Mouse (Mus musculus) lung, postnatal 36 days (tissue): ENCODE results near the gene Sebox.
A peak's percentile ranks its signal among the peaks of the same experiment; 100 is the strongest.

Experiments used
- DNase-seq: peaks from one replicate; pipeline ENCODE4 v3.0.0; 2022; ENCODE audit warnings: mixed read lengths

The Sebox gene

GRCm38 (mm10) chr11:78536080-78536689 lies 32.9 kb downstream of the Sebox start, which contains the start of the genes Tnfaip1 and Ift20:
Gene Tnfaip1 (minus strand): TSS chr11:78536332.
Gene Ift20 (plus strand): TSS chr11:78536361.
- DNase-seq = peak; percentile 100

GRCm38 (mm10) chr11:78536690-78537084 lies 33.4 kb downstream of the Sebox start:
- DNase-seq = no peak

- DNase-seq = peak; percentile 66
Measured at GRCm38 (mm10) chr11:78540358-78540757, 37.1 kb downstream of the Sebox start.

- DNase-seq = no peak
Measured at GRCm38 (mm10) chr11:78544449-78545111, 41.3 kb downstream of the Sebox start.

- DNase-seq = no peak
Measured at GRCm38 (mm10) chr11:78545181-78545580, 41.9 kb downstream of the Sebox start.

- DNase-seq = no peak
Measured at GRCm38 (mm10) chr11:78547718-78548460, 44.6 kb downstream of the Sebox start.

GRCm38 (mm10) chr11:78549491-78549987 lies 46.3 kb downstream of the Sebox start:
- DNase-seq = no peak

- DNase-seq = peak; percentile 98
Measured at GRCm38 (mm10) chr11:78550168-78551058, 47.2 kb downstream of the Sebox start, which contains the start of gene Tmem97. Gene Tmem97 (minus strand): TSS chr11:78550777.

- no peak for DNase-seq
Measured at GRCm38 (mm10) chr11:78551059-78551398, 47.8 kb downstream of the Sebox start.
